Mouse (Mus musculus): ENCODE data around the gene Adar.

GRCm38 (mm10) chr3:89700461-89700860, 14.4 kb upstream of the Adar start:
- TF ChIP-seq CTCF (IDR thresholded peaks at IDR 0.05) (no peak), EP300 (IDR thresholded peaks at IDR 0.05) (no peak)

All from lung, postnatal 0 days (tissue).